Mouse (Mus musculus) G1E (cell line): Measurements from ENCODE around the gene Mipol1. TPM values are rescaled to one million over a fixed set of nuclear protein-coding genes. Genes with fewer than 3 reads are reported as not detected.
"Not testable (repeated sequence)": the region's sequence is repeated elsewhere in the genome, so short reads cannot be mapped to it uniquely, and the experiment has no call there.

ENCODE experiments used
- ATAC-seq: 2 replicates; pipeline ENCODE4 v1.8.0; 2016; ENCODE audit warnings: mild to moderate bottlenecking; ENCODE audit not compliant: insufficient number of reproducible peaks, poor library complexity, low FRiP score, severe bottlenecking; ENCODE audit errors: extremely low read depth
- DNase-seq: peaks from one replicate; pipeline ENCODE4 v3.0.0; 2012; ENCODE audit warnings: low spot score
- H3K27me3 ChIP-seq: 2 replicates; pipeline ENCODE4 v1.6.1; 2012; ENCODE audit warnings: mild to moderate bottlenecking, low read length, inconsistent platforms; ENCODE audit not compliant: insufficient read depth
- H3K36me3 ChIP-seq: replicated peaks from 2 replicates; pipeline ENCODE3; 2012; ENCODE audit warnings: mild to moderate bottlenecking, inconsistent platforms
- H3K4me1 ChIP-seq: 2 replicates; pipeline ENCODE4 v1.6.1; 2012; ENCODE audit warnings: low read depth, low read length, inconsistent platforms, mixed read lengths; ENCODE audit not compliant: insufficient read depth
- H3K4me3 ChIP-seq: 2 replicates; pipeline ENCODE4 v1.5.1; 2012; ENCODE audit warnings: low read depth, mild to moderate bottlenecking, inconsistent platforms, low read length, moderate library complexity, mixed read lengths
- H3K9me3 ChIP-seq: replicated peaks from 2 replicates; pipeline ENCODE4 v1.6.1; 2012; ENCODE audit warnings: inconsistent platforms
- CTCF ChIP-seq: IDR thresholded peaks from 2 replicates; pipeline ENCODE4 v1.5.1; 2012; ENCODE audit warnings: low read depth, low read length, inconsistent platforms, mixed read lengths
- GATA1 ChIP-seq: IDR thresholded peaks from 2 replicates; pipeline ENCODE4 v1.6.1; 2012; ENCODE audit warnings: borderline replicate concordance, low read length, inconsistent platforms, mixed read lengths
- GATA2 ChIP-seq: IDR thresholded peaks from 2 replicates; pipeline ENCODE4 v1.6.1; 2012; ENCODE audit warnings: low read depth, low read length, inconsistent platforms, borderline replicate concordance
- POLR2AphosphoS5 ChIP-seq: IDR thresholded peaks from 2 replicates; pipeline ENCODE4 v1.6.1; 2012; ENCODE audit warnings: low read depth, low read length, inconsistent platforms; ENCODE audit not compliant: insufficient replicate concordance
- TAL1 ChIP-seq: conservative IDR thresholded peaks from 2 replicates; pipeline ENCODE4 v1.6.1; 2012; ENCODE audit warnings: low read depth, low read length, inconsistent platforms, mixed read lengths
- polyA plus RNA-seq: library from polyadenylated mRNA; stranded (reverse); fragments of >175 nt; gene quantifications from 2 replicates; pipeline ENCODE4 v1.2.3, GENCODE M21; 2012
- total RNA-seq, 2 experiments: library from RNA; stranded (forward) in 1 of 2; stranded (reverse) in 1 of 2; fragments of 200-1000 nt in 1 of 2; fragments of >200 nt in 1 of 2; fragmentation: Nextera tagmentation in 1 of 2; gene quantifications; 2 replicates each; pipeline ENCODE4 v1.2.3; 2014 to 2017

Gene Mipol1
- total and polyA plus RNA-seq, 3 experiments, result 5.2 to 49.7 (median 23.7) TPM

DNA sequence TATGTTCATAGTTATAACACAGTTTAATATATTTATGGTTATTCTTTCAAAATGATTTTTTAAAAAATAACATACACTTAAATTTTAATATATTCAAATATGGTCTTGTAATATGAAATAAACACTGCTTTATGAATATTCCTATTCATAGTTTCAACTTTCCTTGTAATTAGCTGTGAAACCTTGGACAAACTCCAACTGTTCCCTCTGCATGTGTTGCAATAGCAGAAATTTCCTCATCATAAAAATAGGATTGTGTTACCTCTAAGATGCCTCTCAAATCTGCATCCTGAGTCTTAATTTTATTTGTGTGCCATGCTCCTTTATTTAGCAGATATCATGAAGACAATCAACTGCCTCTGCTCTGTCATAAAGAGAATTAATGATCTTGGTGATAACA lies 179.7 kb downstream of the Mipol1 start:
- Histone ChIP-seq H3K9me3 (no peaks in the 10 kb centered on the region), H3K4me1 (no peaks in the 10 kb centered on the region), H3K36me3 (no peaks in the 10 kb centered on the region), H3K27me3 (no peaks in the 10 kb centered on the region), H3K4me3 (no peak overlapping the region)
- no peak for DNase-seq
- TF ChIP-seq GATA2, result no peak
- TF ChIP-seq POLR2AphosphoS5, result no peak
- no peak for TF ChIP-seq TAL1
- TF ChIP-seq GATA1, result no peak
- TF ChIP-seq CTCF, result no peak
- ATAC-seq, result no peak

DNA sequence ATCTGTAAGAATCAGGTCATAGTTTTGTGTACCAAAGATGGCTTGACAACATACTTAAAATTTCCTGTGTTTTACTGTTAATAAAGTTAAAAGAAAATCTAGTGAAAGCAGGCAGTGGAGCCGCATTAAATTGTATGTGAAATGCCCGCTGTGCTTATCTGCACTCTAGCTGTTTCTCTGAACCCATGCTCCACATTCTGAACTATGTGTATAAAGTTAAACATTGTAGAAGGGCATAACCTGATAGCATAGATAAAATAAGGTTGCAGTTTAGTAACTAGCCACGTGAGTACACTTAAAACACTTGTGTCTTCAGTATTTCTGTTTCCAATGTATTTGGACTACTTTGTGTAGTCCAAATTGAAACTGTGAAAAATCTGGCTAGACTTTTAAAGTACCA lies 183.6 kb downstream of the Mipol1 start:
- Histone ChIP-seq H3K9me3 (no peaks in the 10 kb centered on the region), H3K36me3 (no peaks in the 10 kb centered on the region), H3K4me3 (no peak overlapping the region), H3K4me1 (no peaks in the 10 kb centered on the region), H3K27me3 (no peaks in the 10 kb centered on the region)
- DNase-seq, result no peak
- no peak for TF ChIP-seq POLR2AphosphoS5
- TF ChIP-seq GATA2, result no peak
- TF ChIP-seq CTCF, result no peak
- TF ChIP-seq GATA1, result no peak
- no peak for TF ChIP-seq TAL1
- no peak for ATAC-seq

DNA sequence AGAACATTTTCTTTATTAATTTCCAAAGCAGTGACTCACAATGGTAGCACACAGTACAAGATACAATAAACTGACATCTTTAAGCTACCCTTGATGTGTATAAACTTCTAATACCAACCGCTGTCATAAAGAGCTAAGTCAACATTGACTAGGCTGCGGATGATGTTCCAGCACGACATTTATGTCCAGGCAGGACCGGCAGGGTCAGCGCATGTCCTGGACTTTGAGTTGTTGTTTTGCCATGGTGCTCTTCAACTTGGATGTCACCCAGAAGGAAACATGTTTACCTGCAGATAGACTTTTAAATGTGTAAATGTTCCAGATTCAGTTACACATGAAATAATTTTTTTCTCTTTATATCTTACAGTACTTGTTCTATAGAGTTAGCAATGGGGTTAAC lies 194.7 kb downstream of the Mipol1 start:
- ATAC-seq (no peak), DNase-seq (no peak)
- Histone ChIP-seq H3K9me3 (no peaks in the 10 kb centered on the region), H3K27me3 (no peaks in the 10 kb centered on the region), H3K4me1 (no peaks in the 10 kb centered on the region), H3K4me3 (no peak overlapping the region), H3K36me3 (no peaks in the 10 kb centered on the region)
- TF ChIP-seq GATA1, result no peak

DNA sequence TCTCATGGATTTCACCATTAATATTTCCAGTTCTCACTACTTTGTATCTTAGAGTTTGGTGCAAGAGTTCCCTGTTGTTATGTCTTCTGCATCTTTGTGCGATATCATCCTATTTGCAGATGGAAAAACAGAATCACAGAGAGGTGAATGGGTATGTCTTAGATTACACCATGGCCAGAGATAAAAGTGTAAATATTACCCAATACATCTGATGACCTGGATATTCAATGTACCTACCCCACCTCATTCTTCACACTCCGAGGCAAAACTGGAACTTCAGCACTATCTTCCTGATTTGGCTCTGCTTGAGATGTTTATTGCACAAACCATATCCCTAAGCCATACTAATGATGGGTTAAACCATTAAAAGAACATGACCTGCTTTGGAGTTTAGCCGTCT lies 198.0 kb downstream of the Mipol1 start:
- Histone ChIP-seq H3K4me3 (no peak overlapping the region), H3K27me3 (no peaks in the 10 kb centered on the region), H3K4me1 (no peaks in the 10 kb centered on the region), H3K36me3 (no peaks in the 10 kb centered on the region), H3K9me3 (no peaks in the 10 kb centered on the region)
- DNase-seq (no peak), ATAC-seq (no peak)
- TF ChIP-seq CTCF, result no peak

DNA sequence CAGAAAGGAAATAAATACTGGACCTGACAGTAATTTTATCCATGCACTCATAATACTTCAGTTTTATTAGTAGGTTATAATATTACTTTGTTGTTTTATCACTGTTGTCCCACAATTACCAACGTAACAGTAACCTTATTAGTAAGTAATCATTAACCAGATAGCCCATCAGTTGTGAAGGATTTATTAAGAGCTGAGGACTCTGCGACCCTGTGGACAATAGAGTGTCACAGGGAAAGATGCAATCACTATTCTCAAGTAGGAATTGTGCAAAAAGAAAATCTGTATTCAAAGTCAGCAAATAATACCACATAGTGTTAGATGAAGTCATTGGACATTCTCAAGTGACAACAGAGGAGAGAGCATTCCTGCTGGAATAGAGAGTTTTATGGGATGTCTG lies 198.5 kb downstream of the Mipol1 start:
- Histone ChIP-seq H3K4me1 (no peaks in the 10 kb centered on the region), H3K36me3 (no peaks in the 10 kb centered on the region), H3K4me3 (no peak overlapping the region), H3K9me3 (no peaks in the 10 kb centered on the region), H3K27me3 (no peaks in the 10 kb centered on the region)
- no peak for TF ChIP-seq GATA2
- no peak for TF ChIP-seq TAL1
- TF ChIP-seq POLR2AphosphoS5, result no peak
- no peak for TF ChIP-seq GATA1
- no peak for TF ChIP-seq CTCF
- ATAC-seq (no peak), DNase-seq (no peak)

DNA sequence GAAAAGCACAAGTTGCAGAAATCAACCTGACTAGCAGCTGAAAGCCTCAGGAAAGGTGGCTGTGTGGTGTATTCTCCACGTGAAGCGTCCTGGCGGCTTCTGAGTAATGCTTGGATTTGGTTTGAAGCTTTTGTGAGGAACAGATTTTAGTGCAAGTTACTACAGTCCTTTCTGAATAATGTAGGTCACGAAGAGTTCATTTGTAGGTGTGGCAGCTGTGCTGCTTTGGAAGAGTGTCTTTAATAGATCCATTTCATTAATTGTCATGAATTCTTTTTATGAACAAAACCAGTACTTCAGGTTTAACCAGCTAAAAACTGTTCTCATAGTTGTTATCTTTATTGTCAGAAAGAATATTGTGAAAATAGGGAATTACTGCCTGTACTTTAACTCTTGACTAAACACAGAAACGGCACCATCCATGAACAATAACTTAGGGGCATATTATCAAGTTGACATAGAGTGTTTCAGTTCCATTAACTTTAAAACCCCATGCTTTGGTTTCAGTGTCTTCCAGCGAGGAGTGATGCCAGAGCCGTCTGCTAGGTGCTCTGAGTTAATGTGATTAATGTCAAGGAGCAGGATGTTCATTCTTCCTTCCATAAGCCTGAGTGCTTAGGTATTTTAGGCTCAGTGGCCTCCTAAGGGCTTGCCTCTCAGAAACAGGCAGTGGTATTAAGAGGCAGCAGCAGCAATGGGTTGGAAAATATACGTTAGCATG lies 206.9 kb downstream of the Mipol1 start:
- ATAC-seq, H3K4me1 ChIP-seq, H3K4me3 ChIP-seq, H3K36me3 ChIP-seq, H3K9me3 ChIP-seq, DNase-seq, H3K27me3 ChIP-seq: not testable (repeated sequence)

DNA sequence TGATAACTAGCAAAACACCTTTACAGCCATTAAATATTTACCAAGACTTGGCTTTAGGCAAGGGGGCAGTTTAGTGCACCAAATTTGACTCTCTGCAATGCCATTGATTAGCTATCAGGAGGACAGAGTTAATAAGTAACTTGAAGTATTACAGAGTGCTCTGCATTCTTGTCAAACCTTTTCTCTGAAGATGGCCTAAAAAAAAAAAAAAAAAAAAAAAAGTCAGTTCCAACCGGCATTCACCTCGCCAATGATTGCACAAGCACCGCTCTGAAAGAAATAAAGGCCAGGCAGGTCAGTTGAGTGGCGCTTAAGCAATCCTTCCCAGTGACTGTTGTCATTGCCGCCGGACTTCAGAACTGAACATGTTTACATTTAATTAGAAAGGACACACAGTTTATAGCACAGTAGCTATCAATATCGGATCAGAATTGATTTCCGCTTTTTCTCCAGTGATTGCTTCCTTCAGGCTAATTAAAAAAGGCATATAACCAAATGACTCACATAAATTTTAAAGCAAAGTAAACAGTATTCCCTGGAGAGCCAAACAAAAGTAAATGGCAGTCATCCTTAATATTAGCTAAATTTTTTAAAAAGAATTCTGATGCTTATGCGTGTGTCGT lies 214.2 kb downstream of the Mipol1 start:
- H3K36me3 ChIP-seq, result no peaks in the 10 kb centered on the region
- no peak for DNase-seq
- TF ChIP-seq GATA2, result no peak
- TF ChIP-seq TAL1, result no peak
- TF ChIP-seq GATA1, result no peak
- TF ChIP-seq CTCF, result no peak
- TF ChIP-seq POLR2AphosphoS5, result no peak

More for the DNA sequence above, 214.2 kb downstream of the Mipol1 start:
- no peaks in the 10 kb centered on the region for H3K4me1 ChIP-seq
- no peaks in the 10 kb centered on the region for H3K27me3 ChIP-seq
- no peak overlapping the region for H3K4me3 ChIP-seq
- no peaks in the 10 kb centered on the region for H3K9me3 ChIP-seq
- no peak for ATAC-seq
